Comparison of ENCODE assay signal across 22 mouse cellular contexts in genomic region chr5:110274846-110275245, GRCm38 (mm10). TPM values are rescaled to one million over a fixed set of nuclear protein-coding genes. Genes with fewer than 3 reads are reported as not detected.
DNase-seq lines count a peak whose midpoint lies in the region; ATAC-seq and TF ChIP-seq lines count a peak whose summit lies in the region.
"Had no signal": no experiment of that assay in that cellular context is flagged by ENCODE, and none has a peak within 500 bp of the region (broad histone marks: within the 10 kb centered on the region; RNA-seq: fewer than 3 reads in every experiment).

No protein-coding gene starts in this region.

- no peak for TF ChIP-seq POLR2A in lung, adult 2 months (IDR thresholded peaks at IDR 0.05; ENCODE audit: borderline replicate concordance, extremely low read depth, low read depth, low read length)
- TF ChIP-seq POLR2A in embryonic fibroblast, embryonic 13.5 days (IDR thresholded peaks at IDR 0.05; ENCODE audit: low read depth, low read length) = no peak

- 43% methylated on average over 2 of the region's 2 CpGs for WGBS in lung, adult 2 months
- 74% methylated on average over 2 of the region's 2 CpGs for WGBS in hindbrain, embryonic 16.5 days
- 81% methylated on average over 2 of the region's 2 CpGs for WGBS in forebrain, embryonic 11.5 days

- H3K27ac ChIP-seq in embryonic fibroblast, embryonic 13.5 days (ENCODE audit: insufficient read depth, low read length) = peak overlapping the region; percentile 51; the same call in 1 of the 2 replicates
- no peak overlapping the region for H3K27ac ChIP-seq in hindbrain, embryonic 16.5 days (ENCODE audit: low read depth, low read length)
- H3K27ac ChIP-seq in forebrain, embryonic 11.5 days (ENCODE audit: low read depth, low read length) = no peak overlapping the region
- H3K27ac ChIP-seq: embryonic facial prominence, embryonic 13.5 days; embryonic facial prominence, embryonic 15.5 days; forebrain, embryonic 10.5 days; forebrain, embryonic 13.5 days; forebrain, embryonic 15.5 days had no signal

- H3K9me3 ChIP-seq in hindbrain, embryonic 16.5 days (ENCODE audit: control insufficient read depth, low read length) = no peaks in the 10 kb centered on the region
- no peaks in the 10 kb centered on the region for H3K9me3 ChIP-seq in forebrain, embryonic 11.5 days (ENCODE audit: control insufficient read depth, low read length)
- H3K9me3 ChIP-seq: embryonic facial prominence, embryonic 13.5 days; embryonic facial prominence, embryonic 15.5 days; forebrain, embryonic 10.5 days; forebrain, embryonic 13.5 days; forebrain, embryonic 15.5 days had no signal

- H3K36me3 ChIP-seq in hindbrain, embryonic 16.5 days (ENCODE audit: control insufficient read depth, insufficient read depth, low read length) = no peaks in the 10 kb centered on the region
- H3K36me3 ChIP-seq in forebrain, embryonic 11.5 days (ENCODE audit: control insufficient read depth, insufficient read depth, low read length) = no peaks in the 10 kb centered on the region
- H3K36me3 ChIP-seq: embryonic facial prominence, embryonic 13.5 days; embryonic facial prominence, embryonic 15.5 days; forebrain, embryonic 10.5 days; forebrain, embryonic 15.5 days had no signal

- no peak overlapping the region for H3K9ac ChIP-seq in hindbrain, embryonic 16.5 days (ENCODE audit: low read depth, low read length)
- no peak overlapping the region for H3K9ac ChIP-seq in forebrain, embryonic 11.5 days (ENCODE audit: low read length)
- H3K9ac ChIP-seq: embryonic facial prominence, embryonic 13.5 days; embryonic facial prominence, embryonic 15.5 days; forebrain, embryonic 13.5 days; forebrain, embryonic 15.5 days; forebrain, postnatal 0 days had no signal

- H3K27me3 ChIP-seq in hindbrain, embryonic 16.5 days (replicated peaks; ENCODE audit: control insufficient read depth, insufficient read depth, low read length) = no peaks in the 10 kb centered on the region
- H3K27me3 ChIP-seq in forebrain, embryonic 11.5 days (ENCODE audit: control insufficient read depth, insufficient read depth, low read length) = no peaks in the 10 kb centered on the region
- H3K27me3 ChIP-seq: embryonic facial prominence, embryonic 13.5 days; embryonic facial prominence, embryonic 15.5 days; forebrain, embryonic 13.5 days; forebrain, embryonic 15.5 days had no signal

- no peak for TF ChIP-seq CTCF in lung, adult 2 months (IDR thresholded peaks at IDR 0.05; ENCODE audit: insufficient read depth, low read length)
- TF ChIP-seq CTCF in embryonic fibroblast, embryonic 13.5 days (IDR thresholded peaks at IDR 0.05; ENCODE audit: borderline replicate concordance, insufficient read depth, low read length) = no peak

- DNase-seq in lung, postnatal 36 days = peak; percentile 13
- no peak for DNase-seq in lung, adult 2 months
- peak; percentile 24 for DNase-seq in Muller cell, postnatal 12 days (ENCODE audit: inconsistent ontology term)
- DNase-seq in forebrain, embryonic 11.5 days (ENCODE audit: low spot score) = no peak
- no peak for DNase-seq in embryo, embryonic 10.5 days (ENCODE audit: low spot score)
- DNase-seq: adrenal gland, adult 8-10 months; adrenal gland, postnatal 14 days; adrenal gland, postnatal 36 days; cerebellum, adult 11-12 months; cerebellum, adult 2 months; cerebellum, adult 9-10 months; cerebellum, postnatal 10 days; cerebellum, postnatal 25 days; embryo, embryonic 11 days; forebrain, postnatal 0 days had no signal

- ATAC-seq in hindbrain, embryonic 16.5 days = no peak
- ATAC-seq in forebrain, embryonic 11.5 days (replicated peaks; ENCODE audit: low FRiP score) = no peak
- ATAC-seq: forebrain, embryonic 13.5 days; forebrain, embryonic 15.5 days; forebrain, postnatal 0 days had no signal

- H3K4me3 ChIP-seq in lung, adult 2 months (replicated peaks; ENCODE audit: extremely low read depth, low read depth, low read length) = no peak overlapping the region
- no peak overlapping the region for H3K4me3 ChIP-seq in embryonic fibroblast, embryonic 13.5 days (ENCODE audit: insufficient read depth, low read length)
- H3K4me3 ChIP-seq in hindbrain, embryonic 16.5 days (ENCODE audit: low read length) = no peak overlapping the region
- H3K4me3 ChIP-seq in forebrain, embryonic 11.5 days (ENCODE audit: low read depth, low read length) = no peak overlapping the region
- H3K4me3 ChIP-seq: embryonic facial prominence, embryonic 13.5 days; embryonic facial prominence, embryonic 15.5 days; forebrain, embryonic 10.5 days; forebrain, embryonic 13.5 days; forebrain, embryonic 15.5 days had no signal

- H3K4me2 ChIP-seq in hindbrain, embryonic 16.5 days (ENCODE audit: low read length) = no peak overlapping the region
- H3K4me2 ChIP-seq in forebrain, embryonic 11.5 days (ENCODE audit: low read depth, low read length, severe bottlenecking) = no peak overlapping the region
- H3K4me2 ChIP-seq: embryonic facial prominence, embryonic 13.5 days; embryonic facial prominence, embryonic 15.5 days; forebrain, embryonic 13.5 days; forebrain, embryonic 15.5 days had no signal

- no peaks in the 10 kb centered on the region; the same call in 1 of the 2 replicates for H3K4me1 ChIP-seq in lung, adult 2 months (ENCODE audit: control insufficient read depth, insufficient read depth, low read length)
- peaks cover 6% of the 10 kb centered on the region; the same call in 1 of the 2 replicates for H3K4me1 ChIP-seq in embryonic fibroblast, embryonic 13.5 days (ENCODE audit: control insufficient read depth, insufficient read depth, low read length)
- H3K4me1 ChIP-seq in hindbrain, embryonic 16.5 days (ENCODE audit: control insufficient read depth, insufficient read depth, low read depth, low read length) = no peaks in the 10 kb centered on the region
- no peaks in the 10 kb centered on the region for H3K4me1 ChIP-seq in forebrain, embryonic 11.5 days (replicated peaks; ENCODE audit: control insufficient read depth, insufficient read depth, low read length)
- H3K4me1 ChIP-seq: embryonic facial prominence, embryonic 13.5 days; embryonic facial prominence, embryonic 15.5 days; forebrain, embryonic 10.5 days; forebrain, embryonic 13.5 days; forebrain, embryonic 15.5 days had no signal

RNA-seq across cellular contexts. Expression of gene Pgam5, which starts 5.1 kb away (rescaled TPM):
- 13.7 and 14.2 TPM in 2 replicates for polyA plus RNA-seq in lung, adult 2 months (2012; rRNA removed)
- 47.7 and 52.0 TPM in 2 replicates for polyA plus RNA-seq in embryonic fibroblast, embryonic 13.5 days (2011; ENCODE audit: insufficient read length, low read depth, missing spikeins)
- 94.4 and 102 TPM in 2 replicates for polyA plus RNA-seq in hindbrain, embryonic 16.5 days (2015; fragmentation: Nextera tagmentation; extraction: Ambion mirVana)
- polyA plus RNA-seq in forebrain, embryonic 11.5 days (2014; fragmentation: Nextera tagmentation; extraction: Ambion mirVana) = 92.4 and 104 TPM in 2 replicates

RNA-seq across cellular contexts. Expression of gene Pxmp2, which starts 11.1 kb away (rescaled TPM):
- 10.5 and 11.5 TPM in 2 replicates for polyA plus RNA-seq in lung, adult 2 months (2012; rRNA removed)
- 2.8 and 3.3 TPM in 2 replicates for polyA plus RNA-seq in embryonic fibroblast, embryonic 13.5 days (2011; ENCODE audit: insufficient read length, low read depth, missing spikeins)
- polyA plus RNA-seq in hindbrain, embryonic 16.5 days (2015; fragmentation: Nextera tagmentation; extraction: Ambion mirVana) = 12.0 and 16.0 TPM in 2 replicates
- polyA plus RNA-seq in forebrain, embryonic 11.5 days (2014; fragmentation: Nextera tagmentation; extraction: Ambion mirVana) = 10.7 and 12.2 TPM in 2 replicates

RNA-seq across cellular contexts. Expression of gene Pole, which starts 11.3 kb away (rescaled TPM):
- 1.0 and 1.7 TPM in 2 replicates for polyA plus RNA-seq in lung, adult 2 months (2012; rRNA removed)
- polyA plus RNA-seq in embryonic fibroblast, embryonic 13.5 days (2011; ENCODE audit: insufficient read length, low read depth, missing spikeins) = 20.5 and 27.0 TPM in 2 replicates
- polyA plus RNA-seq in hindbrain, embryonic 16.5 days (2015; fragmentation: Nextera tagmentation; extraction: Ambion mirVana) = 7.1 and 8.5 TPM in 2 replicates
- 49.8 and 50.7 TPM in 2 replicates for polyA plus RNA-seq in forebrain, embryonic 11.5 days (2014; fragmentation: Nextera tagmentation; extraction: Ambion mirVana)

RNA-seq across cellular contexts. Expression of gene Ankle2, which starts 44.0 kb away (rescaled TPM):
- polyA plus RNA-seq in lung, adult 2 months (2012; rRNA removed) = 9.0 and 10.2 TPM in 2 replicates
- 37.2 and 37.3 TPM in 2 replicates for polyA plus RNA-seq in embryonic fibroblast, embryonic 13.5 days (2011; ENCODE audit: insufficient read length, low read depth, missing spikeins)
- 17.2 and 18.2 TPM in 2 replicates for polyA plus RNA-seq in hindbrain, embryonic 16.5 days (2015; fragmentation: Nextera tagmentation; extraction: Ambion mirVana)
- 39.0 and 48.6 TPM in 2 replicates for polyA plus RNA-seq in forebrain, embryonic 11.5 days (2014; fragmentation: Nextera tagmentation; extraction: Ambion mirVana)

Comparison
In these comparisons a context has a peak if more than half of its experiments do, and no peak if none do; other contexts are left out.
1. DNase-seq: peak in lung, postnatal 36 days (single experiment) and Muller cell, postnatal 12 days (single experiment); none in lung, adult 2 months (single experiment), forebrain, embryonic 11.5 days (single experiment) and embryo, embryonic 10.5 days (single experiment).